Mouse (Mus musculus) cerebellum, postnatal 4 days (tissue): ENCODE results near the gene Phyhd1.

Experiments used
- DNase-seq, 2 experiments: peaks; one replicate each; pipeline ENCODE4 v3.0.0; 2022; ENCODE audit warnings: low spot score in 2 of 2, mixed read lengths in 1 of 2

Phyhd1 gene

DNA sequence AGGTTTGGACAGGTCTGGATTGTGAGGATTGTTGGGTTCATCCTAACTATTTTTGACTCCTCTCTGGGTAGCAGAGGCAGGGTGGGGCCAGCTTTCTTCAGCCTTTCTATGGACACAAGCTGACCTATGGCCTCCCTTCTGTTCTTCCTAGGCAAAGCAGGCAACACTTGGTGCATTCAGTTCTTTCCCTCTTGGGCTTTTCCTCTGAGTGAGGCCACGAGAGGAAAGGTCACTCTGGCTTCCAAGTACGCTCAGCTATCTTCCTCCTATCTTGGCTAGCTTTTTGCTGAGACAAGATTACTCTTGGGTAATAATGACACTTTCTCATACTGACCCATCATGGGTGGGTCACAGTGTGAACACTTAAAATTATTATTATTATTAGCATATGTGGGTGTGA lies 17.2 kb downstream of the Phyhd1 start:
- no peak for DNase-seq

DNA sequence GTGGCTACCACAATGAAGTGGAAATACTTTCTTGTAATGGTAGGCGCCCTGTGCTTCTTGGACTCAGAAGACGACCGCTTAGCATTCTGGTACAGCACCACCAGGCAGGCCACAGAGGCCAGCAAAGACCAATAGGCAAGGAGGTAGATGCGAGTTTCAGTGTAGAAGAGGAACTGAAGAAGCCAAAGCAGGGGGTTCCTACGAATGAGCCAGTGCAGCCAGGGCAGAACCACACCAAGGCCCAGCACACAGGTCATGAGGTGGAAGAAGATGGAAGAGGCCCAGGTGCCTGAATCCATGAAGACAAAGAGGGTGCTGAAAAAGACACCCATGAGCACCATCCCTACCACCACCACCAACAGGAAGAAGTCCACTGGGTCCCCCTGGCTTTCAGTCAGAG lies 19.0 kb downstream of the Phyhd1 start:
- DNase-seq, result no peak

- DNase-seq, result peak in 1 of 2 experiments; percentile 15
These were observed 19.6 kb downstream of the Phyhd1 start for GRCm38 (mm10) chr2:30285416-30286181.

DNA sequence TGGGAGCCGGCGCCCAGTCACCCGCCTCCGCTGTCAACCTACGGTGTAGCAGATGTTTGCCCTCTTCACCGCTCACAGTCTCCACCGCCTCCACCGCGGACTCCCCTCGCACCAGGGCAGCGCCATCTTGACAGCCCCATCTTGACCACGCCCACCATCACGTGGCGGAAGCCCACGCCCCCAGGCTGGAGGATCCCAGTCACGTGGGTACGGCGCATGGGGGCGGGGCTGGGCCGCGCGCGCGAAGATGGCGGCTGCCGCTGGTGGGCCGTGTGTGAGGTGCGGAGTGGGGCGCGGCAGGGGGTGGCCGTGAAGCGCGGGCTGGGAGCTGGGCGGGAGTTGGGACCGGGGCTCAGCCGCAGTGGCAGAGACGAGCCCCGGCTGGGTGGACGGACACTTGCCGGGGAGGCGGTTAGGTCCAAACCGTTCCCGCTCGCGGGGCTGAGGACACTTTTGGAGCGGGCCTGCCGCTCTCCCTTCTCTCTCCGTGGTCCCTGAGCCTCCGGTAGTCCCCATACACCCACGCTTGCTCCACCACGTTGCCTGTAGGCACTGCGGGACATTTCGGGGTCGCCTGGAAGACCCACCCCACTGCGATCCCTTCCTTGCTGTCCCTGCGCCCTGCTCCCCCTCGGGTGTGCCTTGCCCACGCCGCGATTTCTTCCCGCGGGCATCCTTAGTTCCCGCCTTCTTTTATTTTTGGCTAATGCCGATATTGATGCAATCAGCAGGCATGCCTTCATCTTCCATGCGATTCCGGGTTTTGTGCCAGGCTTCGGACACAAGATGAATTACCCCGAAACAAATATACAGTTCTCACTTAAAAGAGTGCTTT lies 20.4 kb downstream of the Phyhd1 start, which contains the start of the genes Dolk and Nup188:
Gene Dolk (minus strand): TSS at position 143 of the 835 bp plus-strand sequence.
Gene Nup188 (plus strand): TSS at position 206 of the 835 bp plus-strand sequence.
- peak; percentile 96 to 98 for DNase-seq

DNA sequence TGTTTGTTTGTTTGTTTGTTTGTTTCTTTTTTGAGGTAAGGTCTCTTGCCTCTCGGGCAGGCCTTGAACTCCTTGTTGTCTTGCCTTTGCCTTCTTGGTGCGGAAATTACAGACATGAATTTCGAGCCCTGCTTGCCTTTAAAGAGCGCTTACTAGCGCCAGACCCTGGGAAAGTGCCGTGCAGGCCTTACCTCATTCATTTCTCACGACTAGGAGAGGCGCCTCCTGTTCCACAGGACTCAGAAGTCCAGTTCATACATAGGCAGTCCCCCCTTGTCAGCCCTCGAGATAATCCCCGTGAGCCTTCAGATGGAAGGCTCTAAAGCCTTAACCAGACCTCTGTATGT lies 21.0 kb downstream of the Phyhd1 start:
- no peak for DNase-seq

DNA sequence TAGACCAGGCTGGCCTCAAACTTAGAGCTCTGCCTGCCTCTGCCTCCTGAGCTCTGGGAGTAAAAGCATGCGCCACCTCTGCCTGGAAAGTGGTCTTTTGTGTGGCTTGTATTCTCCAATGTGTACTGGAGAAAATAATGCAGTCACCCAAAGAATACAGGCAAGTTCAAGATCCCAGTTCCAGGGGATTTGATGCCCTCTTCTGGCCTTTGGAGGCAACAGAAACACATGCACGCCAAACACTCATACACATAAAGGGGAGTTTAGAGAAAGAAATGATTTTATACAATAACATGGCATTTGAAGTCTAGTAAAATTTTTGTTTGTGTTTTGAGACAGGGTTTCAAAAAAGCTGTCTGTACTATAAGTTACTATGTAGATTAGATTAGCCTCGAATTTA lies 33.5 kb downstream of the Phyhd1 start:
- no peak for DNase-seq

DNA sequence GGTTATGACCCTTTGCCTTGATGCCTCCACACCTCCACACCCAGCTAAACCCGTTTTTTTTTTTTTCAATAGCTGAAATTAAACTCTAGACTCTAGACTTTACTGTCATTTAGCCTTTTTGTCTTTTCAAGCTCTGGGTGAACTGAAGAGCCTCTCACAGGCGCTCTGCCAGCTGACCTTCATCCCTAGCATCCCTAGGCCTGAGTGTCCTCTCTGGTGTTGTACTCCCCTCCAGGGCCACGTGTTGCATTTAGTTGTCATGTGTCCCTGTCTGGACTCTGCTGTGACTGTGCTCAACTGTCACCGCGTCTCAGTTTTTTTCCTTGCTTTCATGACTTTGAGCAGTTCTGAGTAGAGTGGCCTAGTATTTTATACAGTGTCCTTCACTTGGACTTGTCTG lies 34.0 kb downstream of the Phyhd1 start:
- no peak for DNase-seq

DNA sequence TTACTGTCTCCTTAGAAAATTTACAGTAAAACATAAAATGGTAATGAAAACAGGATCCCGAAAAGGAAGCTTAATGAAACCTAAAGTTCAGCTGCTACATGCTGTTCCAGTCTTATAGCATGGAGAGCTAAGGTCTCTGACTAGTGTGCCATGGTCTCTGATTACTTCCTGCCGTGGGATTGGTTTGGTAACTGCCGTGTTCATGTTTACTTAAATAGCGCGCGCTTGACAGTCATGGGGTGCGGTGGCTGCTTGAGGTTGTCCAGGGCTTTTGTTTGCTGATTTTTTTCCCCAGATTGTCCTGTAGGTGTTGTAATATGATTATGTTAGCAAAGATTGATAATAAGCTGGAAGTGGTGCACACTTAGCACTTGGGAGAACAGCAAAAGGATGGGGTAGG lies 40.1 kb downstream of the Phyhd1 start:
- no peak for DNase-seq

DNA sequence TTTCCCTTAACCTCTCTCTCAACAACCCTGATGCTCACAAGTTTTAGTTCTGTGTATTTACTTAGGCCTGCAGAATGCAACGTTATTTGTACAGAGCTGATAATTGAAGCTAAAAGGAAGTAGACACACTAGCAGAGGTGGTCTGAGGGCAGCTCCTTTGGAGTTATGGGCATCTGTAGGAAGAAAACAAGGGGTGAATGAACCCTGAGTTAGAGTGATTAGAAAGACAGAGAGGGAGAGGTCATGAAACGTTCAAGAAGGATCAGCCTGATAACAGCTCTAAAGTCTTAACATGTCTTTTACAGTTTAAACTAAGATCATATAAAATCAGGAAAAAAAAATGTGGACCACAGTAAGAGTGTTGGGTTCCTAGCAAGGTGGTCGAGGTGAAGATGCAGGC lies 43.3 kb downstream of the Phyhd1 start:
- no peak for DNase-seq

GRCm38 (mm10) chr2:30311481-30311880 lies 45.5 kb downstream of the Phyhd1 start:
- no peak for DNase-seq

- no peak for DNase-seq
These were observed 50.1 kb downstream of the Phyhd1 start for GRCm38 (mm10) chr2:30316136-30316535.

DNA sequence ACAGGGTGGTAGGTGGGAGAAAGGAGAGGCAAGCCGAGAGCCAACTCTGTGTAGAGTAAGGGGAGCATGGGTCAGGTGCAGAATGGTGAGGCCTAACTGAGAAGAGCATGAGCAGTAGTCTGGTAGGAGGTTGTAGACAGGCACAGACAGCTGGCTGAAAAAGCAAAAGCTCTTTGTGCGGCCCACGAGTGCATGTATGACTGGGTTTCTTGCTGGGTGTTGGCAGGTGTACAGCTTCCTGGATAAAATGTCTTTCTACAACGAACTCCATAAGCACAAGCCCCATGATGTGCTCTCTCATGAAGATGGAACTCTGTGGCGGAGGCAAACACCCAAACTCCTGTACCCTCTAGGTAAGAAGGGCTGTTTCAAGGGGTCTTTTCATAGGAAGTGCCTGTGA lies 51.0 kb downstream of the Phyhd1 start:
- no peak for DNase-seq

DNA sequence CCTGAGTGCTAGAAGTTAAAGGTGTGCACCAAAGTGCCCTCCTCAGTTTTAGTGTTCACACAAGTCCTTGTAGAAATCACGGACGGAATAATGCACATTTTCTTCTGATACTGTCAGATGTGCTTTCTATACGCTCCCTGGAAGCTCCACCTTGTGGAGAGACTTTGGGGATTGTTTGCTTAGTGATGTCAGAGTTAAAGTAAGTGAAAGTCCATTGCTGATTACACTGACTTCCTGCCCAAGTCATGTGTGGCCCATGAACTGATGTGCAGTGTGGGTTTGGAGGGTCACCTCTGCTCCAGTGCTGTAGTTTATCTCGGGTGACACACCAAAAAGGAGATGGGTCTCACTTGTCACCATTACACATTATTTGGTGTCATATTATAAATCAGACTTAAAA lies 53.3 kb downstream of the Phyhd1 start:
- DNase-seq, result no peak

GRCm38 (mm10) chr2:30323111-30323510 lies 57.1 kb downstream of the Phyhd1 start:
- no peak for DNase-seq

DNA sequence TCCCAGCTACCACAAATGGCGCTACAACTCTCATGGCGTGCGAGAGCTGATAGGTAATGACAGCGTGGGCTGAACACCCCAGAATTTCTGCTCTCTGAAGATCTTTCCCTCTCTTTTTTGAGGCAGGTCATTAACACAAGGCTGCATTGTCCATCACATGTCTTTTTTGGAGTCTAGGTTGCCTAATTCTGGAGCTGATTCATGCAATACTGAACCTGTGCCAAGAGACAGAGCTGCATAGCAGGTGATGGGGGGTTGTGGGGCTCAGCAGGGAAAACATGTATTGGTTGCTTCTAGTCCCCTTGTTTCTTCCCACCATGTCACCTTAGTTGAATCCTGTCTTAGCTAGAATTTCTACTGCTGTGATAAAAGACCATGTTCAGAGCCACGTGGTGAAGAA lies 59.3 kb downstream of the Phyhd1 start:
- no peak for DNase-seq

GRCm38 (mm10) chr2:30327276-30327675 lies 61.3 kb downstream of the Phyhd1 start:
- no peak for DNase-seq

DNA sequence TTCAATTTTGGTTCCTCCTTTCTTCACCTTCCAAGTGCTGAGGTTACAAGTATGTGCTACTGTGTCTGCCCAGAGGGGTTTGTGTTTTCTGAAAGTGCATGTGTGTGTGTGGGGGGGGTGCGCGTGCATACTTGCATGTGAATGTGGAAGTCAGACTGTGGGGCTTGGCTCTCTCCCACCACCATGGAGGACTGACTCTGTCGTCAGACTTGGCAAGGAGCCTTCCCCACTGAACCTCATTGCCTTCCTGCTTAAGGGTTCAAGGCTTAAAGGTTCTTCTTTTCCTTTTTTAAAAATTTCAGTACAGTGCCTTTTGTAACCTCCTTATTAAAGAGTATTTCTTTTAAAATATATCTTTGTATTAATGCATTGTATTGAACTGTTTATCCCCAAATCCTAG lies 62.8 kb downstream of the Phyhd1 start:
- DNase-seq, result no peak
